Mouse (Mus musculus): ENCODE data around the gene Gm49322.
"Not testable (repeated sequence)": the region's sequence is repeated elsewhere in the genome, so short reads cannot be mapped to it uniquely, and the experiment has no call there.

Gm49322 gene

GRCm38 (mm10) chr10:80611905-80612304, 6.1 kb downstream of the Gm49322 start:
- DNase-seq (ENCODE audit: low spot score), result no peak

DNA sequence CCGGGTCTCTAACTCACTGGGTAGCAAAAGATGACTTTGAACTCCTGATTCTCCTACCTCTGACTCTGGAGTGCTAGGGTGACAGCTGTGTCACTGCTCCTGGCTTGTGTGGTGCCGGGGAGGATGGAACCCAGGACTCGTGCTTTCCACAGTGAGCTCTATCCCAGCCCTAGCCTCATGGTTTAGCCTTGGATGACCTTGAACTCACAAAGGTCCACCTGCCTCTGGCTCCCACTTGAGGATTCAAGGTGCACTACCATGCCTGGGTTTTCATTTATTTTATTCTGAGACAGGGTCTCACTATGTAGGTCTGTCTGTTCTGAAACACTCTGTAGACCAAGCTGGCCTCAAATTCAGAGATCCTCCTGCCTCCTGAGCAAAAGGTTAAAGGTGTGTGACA, 8.0 kb downstream of the Gm49322 start:
- DNase-seq (ENCODE audit: low spot score), result no peak

- DNase-seq (ENCODE audit: low spot score), result no peak
Measured at GRCm38 (mm10) chr10:80614351-80614750, 8.5 kb downstream of the Gm49322 start.

DNA sequence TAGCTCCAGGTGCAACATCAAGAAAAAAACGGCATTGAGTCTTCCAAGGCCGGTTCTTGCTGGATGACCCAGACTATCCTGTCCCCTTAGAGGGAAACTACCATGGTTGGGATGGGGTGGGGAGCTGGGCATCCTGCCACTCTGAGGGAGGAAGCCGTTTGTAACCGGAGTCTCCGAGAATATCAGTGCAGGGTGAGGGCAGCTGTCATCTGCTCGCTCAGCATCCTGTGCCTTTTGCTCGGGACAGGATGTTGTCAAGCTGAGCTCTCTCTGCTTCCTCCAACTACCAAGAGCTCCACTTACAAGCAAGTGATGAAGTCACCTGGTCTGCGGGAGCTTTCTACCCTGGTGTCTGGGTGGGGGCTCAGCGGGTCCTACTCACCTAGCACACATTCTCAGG, 12.4 kb downstream of the Gm49322 start:
- DNase-seq (ENCODE audit: low spot score), result no peak

DNA sequence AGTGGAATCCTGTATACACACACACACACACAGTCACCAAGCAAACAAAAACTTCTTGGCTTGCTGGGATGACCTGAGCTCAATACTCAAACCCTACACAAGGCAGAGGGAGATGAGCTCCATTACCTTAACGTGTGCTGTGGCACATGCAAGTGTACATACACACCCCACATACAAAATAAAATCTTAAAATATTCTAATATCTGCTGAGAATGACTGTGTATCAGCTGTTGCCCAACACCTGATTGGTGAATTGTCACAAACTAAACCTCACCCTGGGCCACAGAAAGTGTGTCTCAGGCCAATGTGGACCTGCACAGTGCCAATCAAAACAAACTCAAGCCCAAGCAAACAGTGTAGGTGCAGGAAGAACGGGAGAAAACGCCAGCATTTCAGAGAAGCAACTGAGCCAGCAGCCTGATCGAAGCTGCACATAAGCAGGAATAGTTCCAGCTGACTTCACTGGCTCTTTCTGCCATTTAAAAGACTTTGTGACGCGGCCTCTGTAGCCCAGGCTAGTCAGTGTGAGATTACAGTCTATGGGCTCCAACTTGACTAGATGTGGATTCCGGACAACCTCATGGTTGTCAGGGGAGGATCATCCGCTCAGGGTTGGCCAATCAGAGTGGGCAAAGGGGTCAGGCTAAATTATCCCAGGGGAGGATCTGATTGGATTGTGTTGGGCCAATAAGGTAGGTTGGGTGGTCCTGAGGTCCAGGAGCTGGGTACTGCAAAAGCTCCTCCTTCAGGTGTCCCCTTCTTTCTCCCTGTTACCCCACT, 13.8 kb downstream of the Gm49322 start:
- peak; percentile 79 for DNase-seq (ENCODE audit: low spot score)

GRCm38 (mm10) chr10:80620365-80620764, 14.5 kb downstream of the Gm49322 start:
- no peak for DNase-seq (ENCODE audit: low spot score)

DNA sequence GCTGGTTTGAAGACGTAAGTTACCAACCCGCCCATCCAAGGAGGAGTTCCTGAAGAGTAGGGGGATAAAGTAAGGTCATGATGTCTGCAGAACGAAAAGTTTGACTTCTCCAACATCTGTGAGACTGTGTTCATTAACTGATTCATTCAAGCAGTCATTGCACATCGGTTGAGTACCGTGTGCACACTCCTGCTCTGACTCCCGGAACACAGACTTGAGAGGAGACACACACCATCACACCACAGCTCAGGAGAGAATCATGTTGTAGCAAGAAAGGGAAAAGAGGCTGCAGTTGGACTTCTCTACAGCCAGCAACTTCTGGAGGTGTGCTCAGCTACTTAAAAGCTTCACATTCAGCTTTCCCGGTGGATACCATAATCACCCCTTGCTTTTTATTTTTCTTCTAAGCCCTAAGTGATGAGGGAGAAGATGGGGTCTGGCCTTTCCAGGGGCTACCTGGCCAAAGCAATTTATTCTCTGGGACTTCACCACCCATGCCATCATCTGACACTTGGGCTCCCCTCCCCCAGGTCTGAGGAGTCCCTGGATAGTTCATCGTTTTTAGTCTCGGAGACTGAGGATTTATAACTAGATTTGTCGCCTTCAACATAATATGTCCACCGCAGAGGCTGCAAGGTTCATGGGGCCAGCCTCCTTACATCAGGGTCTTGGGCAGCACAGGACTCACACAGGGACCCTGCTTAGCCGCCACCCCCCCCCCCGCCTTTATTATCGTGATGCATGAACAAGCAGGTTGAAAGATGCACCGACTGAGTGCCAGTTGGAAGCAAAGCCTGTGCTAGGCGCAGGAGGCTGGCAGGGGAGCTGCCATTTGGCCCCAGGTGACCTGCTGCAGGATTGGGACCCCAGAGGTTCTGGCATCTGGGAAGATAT, 15.2 kb downstream of the Gm49322 start:
- no peak for DNase-seq (ENCODE audit: low spot score)

DNA sequence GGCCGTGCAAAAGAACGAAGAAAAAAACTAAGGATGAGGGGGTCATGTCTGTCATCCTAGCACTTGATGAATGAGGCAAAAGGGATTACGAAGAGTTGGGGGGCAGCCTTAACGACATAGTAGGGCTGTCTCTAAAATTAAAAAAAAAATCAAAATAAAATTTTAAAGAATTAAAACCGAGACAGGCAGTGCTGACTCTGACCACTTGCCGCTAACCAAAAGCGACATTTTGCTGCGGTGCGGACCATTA, 15.8 kb downstream of the Gm49322 start:
- DNase-seq (ENCODE audit: low spot score), result no peak

DNA sequence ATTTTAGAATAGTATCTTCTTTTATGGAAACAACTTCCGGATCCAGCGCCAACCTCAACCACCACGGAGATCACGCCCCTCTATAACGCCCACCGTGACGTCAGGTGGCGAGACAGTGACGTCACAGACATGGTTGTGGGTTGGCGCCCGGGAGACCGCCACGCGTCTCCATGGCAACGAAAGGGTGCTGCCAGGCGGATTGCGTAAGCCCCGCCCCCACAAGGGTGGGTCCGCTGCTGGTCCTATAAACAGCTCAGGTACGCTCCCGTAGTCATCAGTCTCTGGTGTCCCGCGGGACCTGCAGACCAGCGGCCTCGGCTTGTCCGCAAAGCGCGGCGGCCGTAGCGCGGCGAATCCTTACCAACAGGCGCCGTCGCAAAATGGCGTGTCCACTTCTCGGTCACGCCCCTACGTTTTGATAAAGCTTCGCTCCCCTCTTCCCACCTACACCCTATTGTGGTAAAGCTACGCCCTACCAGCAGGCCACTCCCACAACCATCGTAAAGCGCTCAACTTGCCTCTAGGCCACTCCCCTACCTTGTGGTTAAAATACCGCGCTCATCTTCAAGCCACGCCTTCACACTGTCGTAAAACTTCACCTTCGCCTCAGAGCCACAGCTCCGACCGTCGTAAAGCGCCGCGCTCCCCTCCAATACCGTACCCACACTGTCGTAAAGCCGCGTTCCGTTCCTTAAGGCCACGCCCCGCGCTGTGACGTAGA, 16.3 kb downstream of the Gm49322 start:
- DNase-seq (ENCODE audit: low spot score), result peak; percentile 100

DNA sequence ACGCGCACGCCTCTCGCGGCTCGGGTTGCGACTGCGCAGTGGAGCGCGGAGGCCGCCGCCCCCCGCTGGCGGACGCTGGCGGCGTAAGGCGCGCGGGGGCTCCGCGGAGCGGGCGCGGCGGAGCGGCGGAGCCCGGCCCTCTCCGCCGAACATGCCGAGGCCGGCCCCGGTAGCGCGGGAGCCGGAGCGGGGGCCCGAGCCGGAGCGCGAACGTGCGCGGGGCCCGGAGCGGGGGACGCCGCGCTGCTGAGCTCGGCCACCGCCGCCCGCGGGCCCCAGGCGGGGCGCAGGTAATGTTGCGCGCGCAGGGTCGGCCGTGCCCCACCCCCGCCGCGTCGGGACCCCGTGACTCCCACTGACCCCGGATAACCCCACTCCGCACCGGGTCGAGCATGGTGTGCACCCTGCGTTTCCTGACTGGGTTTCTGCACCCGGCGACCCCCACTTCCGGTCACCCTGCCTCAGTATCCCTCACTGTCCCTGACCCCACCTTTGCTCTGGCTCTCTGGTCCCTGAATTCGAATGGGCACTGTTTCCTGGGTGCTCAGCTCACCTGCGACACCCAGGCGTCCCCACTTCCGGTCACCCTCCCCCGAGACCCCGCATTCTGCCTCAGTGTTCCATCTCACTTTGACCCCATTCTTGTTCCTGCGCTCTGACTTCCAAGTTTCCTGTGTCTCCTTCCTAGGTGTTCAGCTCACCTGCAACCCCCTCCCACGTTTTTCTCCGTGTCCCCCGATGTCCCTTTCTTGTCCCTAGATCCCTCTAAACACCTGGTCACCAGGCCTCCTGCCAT, 17.0 kb downstream of the Gm49322 start, which contains the start of gene Csnk1g2:
Gene Csnk1g2, plus strand, starts transcription at position 178 of the 796 bp plus-strand sequence.
- no peak for DNase-seq (ENCODE audit: low spot score)

- peak; percentile 49 for DNase-seq (ENCODE audit: low spot score)
Measured at GRCm38 (mm10) chr10:80623457-80624191, 17.8 kb downstream of the Gm49322 start.

DNA sequence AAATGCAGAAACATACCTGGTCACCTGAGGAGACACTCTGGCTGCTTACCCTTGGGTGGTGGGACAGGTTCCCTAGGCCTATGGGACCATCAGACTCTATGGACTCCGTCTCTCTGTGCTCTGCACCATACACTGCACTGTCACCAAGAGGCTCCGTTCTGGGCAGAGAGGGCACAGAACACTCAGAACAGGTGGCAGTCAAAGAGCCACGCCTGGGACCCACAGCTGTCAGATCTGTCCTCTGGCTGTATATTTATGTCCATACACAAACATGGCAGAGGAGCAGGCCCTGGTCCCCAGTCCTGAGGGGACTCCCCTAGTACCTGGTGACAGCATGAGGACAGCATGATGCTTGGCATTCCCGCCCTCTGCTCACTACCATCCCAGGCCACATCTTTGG, 19.9 kb downstream of the Gm49322 start:
- DNase-seq (ENCODE audit: low spot score), result no peak

GRCm38 (mm10) chr10:80627685-80628084, 21.9 kb downstream of the Gm49322 start:
- DNase-seq (ENCODE audit: low spot score), result no peak

GRCm38 (mm10) chr10:80628925-80629324, 23.1 kb downstream of the Gm49322 start:
- DNase-seq (ENCODE audit: low spot score), result no peak

GRCm38 (mm10) chr10:80635345-80635744, 29.5 kb downstream of the Gm49322 start:
- DNase-seq (ENCODE audit: low spot score), result no peak

DNA sequence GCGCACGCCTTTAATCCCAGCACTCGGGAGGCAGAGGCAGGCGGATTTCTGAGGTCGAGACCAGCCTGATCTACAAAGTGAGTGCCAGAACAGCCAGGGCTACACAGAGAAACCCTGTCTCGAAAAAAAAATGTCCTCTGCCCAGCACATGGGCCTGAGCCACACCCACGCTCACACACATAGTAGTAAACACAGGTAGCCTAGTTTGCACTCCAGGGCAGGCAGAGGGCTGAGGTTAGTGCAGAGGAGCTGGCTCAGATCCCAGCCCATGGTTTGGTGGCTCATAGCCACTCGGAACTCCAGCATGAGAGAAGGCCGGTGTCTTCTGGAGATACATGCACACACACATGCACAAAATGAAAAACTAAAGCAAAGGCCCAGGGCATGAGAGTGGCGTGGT, 41.1 kb downstream of the Gm49322 start:
- no peak for DNase-seq (ENCODE audit: low spot score)

DNA sequence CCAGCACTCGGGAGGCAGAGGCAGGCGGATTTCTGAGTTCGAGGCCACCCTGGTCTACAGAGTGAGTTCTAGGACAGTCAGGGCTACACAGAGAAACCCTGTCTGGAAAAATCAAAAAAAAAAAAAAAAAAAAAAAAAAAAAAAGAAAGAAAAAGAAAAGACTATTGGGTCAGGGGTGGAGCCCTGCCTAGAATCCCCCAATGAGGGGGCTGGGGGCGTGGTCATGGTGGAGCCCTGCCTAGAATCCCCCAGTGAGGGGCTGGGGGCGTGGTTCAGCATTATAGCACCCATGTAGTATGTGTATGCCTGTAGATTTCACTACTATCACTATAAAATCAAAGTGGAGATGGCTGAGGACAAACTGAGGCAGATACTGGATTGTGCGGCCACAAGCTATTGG, 44.1 kb downstream of the Gm49322 start:
- not testable (repeated sequence) for DNase-seq (ENCODE audit: low spot score)

DNA sequence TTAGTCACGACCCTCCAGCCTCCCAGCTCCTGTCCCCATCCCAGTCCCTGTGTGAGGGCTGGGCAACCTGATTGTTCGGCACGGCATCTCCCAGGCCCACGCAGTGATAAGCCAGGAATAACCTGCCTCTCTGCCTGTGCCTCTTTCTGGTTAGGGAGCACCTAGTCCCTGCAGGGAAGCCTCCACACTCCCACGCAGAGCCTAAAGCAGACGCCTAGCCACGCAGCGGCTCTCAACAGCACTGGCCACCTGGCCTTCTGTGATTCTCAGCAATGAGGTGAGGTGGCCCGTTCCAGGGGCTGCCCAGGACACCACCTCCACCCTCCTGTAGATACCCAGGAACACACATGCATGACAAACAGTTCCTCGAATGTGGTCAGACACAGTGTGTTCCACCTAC, 44.6 kb downstream of the Gm49322 start:
- DNase-seq (ENCODE audit: low spot score), result no peak

DNA sequence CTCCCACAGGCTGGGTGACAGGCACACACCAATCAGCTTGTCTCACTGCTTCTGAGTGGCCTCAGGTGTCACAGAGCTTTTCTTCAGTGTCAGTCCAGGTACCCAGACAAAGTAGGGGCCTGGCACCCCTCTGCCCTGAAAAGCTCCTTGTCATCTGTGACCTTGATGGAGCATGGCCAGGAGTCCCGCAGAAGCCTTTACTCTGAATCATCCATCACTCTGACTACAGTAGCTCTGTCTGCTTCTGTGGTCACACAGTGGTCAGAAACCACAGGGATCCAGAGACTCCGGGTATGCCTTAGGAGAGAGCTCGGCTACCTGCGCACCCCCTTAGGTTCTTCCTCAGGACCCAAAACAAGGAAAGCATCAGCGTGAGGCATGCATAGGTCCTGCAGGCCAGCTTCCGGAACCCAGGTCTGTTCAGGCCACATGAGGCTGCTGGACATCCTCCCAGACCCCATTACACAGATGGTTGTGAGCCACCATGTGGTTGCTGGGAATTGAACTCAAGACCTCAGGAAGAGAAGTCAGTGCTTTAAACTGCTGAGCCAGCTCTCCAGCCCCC, 47.4 kb downstream of the Gm49322 start:
- no peak for DNase-seq (ENCODE audit: low spot score)

DNA sequence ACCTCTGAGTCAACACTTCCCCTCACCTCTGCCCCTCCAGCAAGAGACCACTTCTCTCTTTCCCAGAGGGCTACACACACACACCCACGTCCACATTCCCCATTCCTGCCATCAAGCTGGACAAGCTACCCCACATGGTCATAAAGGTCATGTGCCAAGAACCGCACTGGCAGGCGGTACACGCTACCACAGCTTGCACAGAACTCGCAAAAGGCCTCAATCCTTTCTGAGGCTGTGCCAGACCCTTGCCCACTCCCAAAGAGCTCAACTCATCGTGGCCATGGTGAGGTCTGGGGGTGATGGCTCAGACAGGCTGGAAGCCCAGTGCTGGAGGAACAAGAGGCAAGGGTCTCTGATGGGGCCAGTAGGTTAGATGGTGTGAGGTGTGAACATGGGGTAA, 49.0 kb downstream of the Gm49322 start:
- DNase-seq (ENCODE audit: low spot score), result no peak

Measured in adipocyte (in vitro differentiated cells).